Mouse (Mus musculus): ENCODE data around the gene Ctnnb1. TPM values are rescaled to one million over a fixed set of nuclear protein-coding genes. Genes with fewer than 3 reads are reported as not detected.

Gene Ctnnb1
- polyA plus RNA-seq, 1 experiment from 2014 or later = 694 TPM

- H3K27ac ChIP-seq = no peak overlapping the region
- H3K4me3 ChIP-seq = no peak overlapping the region
- 77% methylated on average over 8 of the region's 8 CpGs for WGBS
- H3K4me2 ChIP-seq (replicated peaks) = no peak overlapping the region
- H3K9ac ChIP-seq = no peak overlapping the region
- peaks cover 28% of the 10 kb centered on the region for H3K36me3 ChIP-seq
- H3K9me3 ChIP-seq = no peaks in the 10 kb centered on the region
- no peak for ATAC-seq (ENCODE audit: low FRiP score, low read depth)
- no peaks in the 10 kb centered on the region for H3K27me3 ChIP-seq
- H3K4me1 ChIP-seq = peaks cover 69% of the 10 kb centered on the region
These were observed 17.1 kb downstream of the Ctnnb1 start for GRCm38 (mm10) chr9:120946131-120946530.

DNA sequence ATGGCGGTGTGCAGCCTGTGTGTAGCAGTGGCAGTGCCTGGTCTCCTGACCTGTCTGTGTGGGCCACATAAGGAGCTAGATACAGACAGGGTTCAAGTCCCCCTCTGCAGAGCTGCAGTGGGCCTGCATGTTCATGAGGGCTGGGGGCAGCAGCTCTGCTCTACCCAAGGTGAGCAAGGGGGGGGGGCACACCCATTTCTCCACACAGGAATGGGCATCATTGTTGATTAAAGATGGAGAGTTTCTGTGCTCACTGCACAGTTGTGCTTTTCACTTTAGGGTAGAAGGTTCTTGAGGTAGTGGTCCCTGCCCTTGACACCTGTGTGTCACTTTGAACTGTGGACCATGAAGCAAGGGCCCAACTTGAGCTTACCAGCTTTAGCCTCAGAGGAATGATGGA, 19.8 kb downstream of the Ctnnb1 start:
- no peak overlapping the region for H3K4me3 ChIP-seq
- peaks cover 46% of the 10 kb centered on the region for H3K4me1 ChIP-seq
- H3K9me3 ChIP-seq = no peaks in the 10 kb centered on the region
- H3K4me2 ChIP-seq (replicated peaks) = no peak overlapping the region
- 96% methylated on average over 1 of the region's 1 CpGs for WGBS
- H3K36me3 ChIP-seq = peaks cover 44% of the 10 kb centered on the region
- H3K27ac ChIP-seq = no peak overlapping the region
- no peaks in the 10 kb centered on the region for H3K27me3 ChIP-seq
- H3K9ac ChIP-seq = no peak overlapping the region
- ATAC-seq (ENCODE audit: low FRiP score, low read depth) = no peak

GRCm38 (mm10) chr9:120950761-120951160, 21.7 kb downstream of the Ctnnb1 start:
- peaks cover 64% of the 10 kb centered on the region for H3K36me3 ChIP-seq
- H3K4me2 ChIP-seq (replicated peaks) = no peak overlapping the region
- H3K27me3 ChIP-seq = no peaks in the 10 kb centered on the region
- peaks cover 32% of the 10 kb centered on the region for H3K4me1 ChIP-seq
- no peak for ATAC-seq (ENCODE audit: low FRiP score, low read depth)
- no peak overlapping the region for H3K27ac ChIP-seq
- no peak overlapping the region for H3K9ac ChIP-seq
- 94% methylated on average over 12 of the region's 12 CpGs for WGBS
- H3K9me3 ChIP-seq = no peaks in the 10 kb centered on the region
- no peak overlapping the region for H3K4me3 ChIP-seq

DNA sequence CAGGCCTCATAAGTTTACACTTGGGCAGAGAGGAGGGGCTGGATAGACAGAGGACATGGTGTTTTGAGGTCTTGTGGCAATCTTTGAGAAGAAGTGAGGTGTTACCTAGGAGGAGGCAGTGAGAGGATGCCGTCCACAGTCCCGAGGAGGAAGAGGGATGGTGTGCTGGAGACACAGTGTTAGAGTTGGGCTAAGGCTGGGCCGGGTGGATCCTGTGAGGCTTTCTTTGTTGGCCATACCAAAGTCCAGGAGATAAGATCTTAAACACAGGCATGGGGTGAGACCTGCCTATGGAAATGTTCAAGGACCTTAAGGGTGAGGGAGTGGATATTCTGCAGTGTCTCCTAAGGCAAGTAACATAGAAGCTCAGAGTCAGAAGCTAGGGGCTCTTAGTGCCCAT, 22.9 kb downstream of the Ctnnb1 start:
- H3K4me1 ChIP-seq = peaks cover 21% of the 10 kb centered on the region
- WGBS = 77% methylated on average over 3 of the region's 3 CpGs
- no peak overlapping the region for H3K4me3 ChIP-seq
- no peaks in the 10 kb centered on the region for H3K27me3 ChIP-seq
- no peak for ATAC-seq (ENCODE audit: low FRiP score, low read depth)
- no peak overlapping the region for H3K4me2 ChIP-seq (replicated peaks)
- peaks cover 75% of the 10 kb centered on the region for H3K36me3 ChIP-seq
- no peak overlapping the region for H3K9ac ChIP-seq
- no peak overlapping the region for H3K27ac ChIP-seq
- no peaks in the 10 kb centered on the region for H3K9me3 ChIP-seq

GRCm38 (mm10) chr9:120958051-120958450, 29.0 kb downstream of the Ctnnb1 start:
- no peak for ATAC-seq (ENCODE audit: low FRiP score, low read depth)
- no peak overlapping the region for H3K27ac ChIP-seq
- no peak overlapping the region for H3K4me2 ChIP-seq (replicated peaks)
- H3K9me3 ChIP-seq = no peaks in the 10 kb centered on the region
- 88% methylated on average over 5 of the region's 5 CpGs for WGBS
- no peak overlapping the region for H3K9ac ChIP-seq
- H3K4me3 ChIP-seq = no peak overlapping the region
- no peaks in the 10 kb centered on the region for H3K27me3 ChIP-seq
- peaks cover 11% of the 10 kb centered on the region; the same call in 1 of the 2 replicates for H3K4me1 ChIP-seq
- H3K36me3 ChIP-seq = peaks cover 100% of the 10 kb centered on the region

DNA sequence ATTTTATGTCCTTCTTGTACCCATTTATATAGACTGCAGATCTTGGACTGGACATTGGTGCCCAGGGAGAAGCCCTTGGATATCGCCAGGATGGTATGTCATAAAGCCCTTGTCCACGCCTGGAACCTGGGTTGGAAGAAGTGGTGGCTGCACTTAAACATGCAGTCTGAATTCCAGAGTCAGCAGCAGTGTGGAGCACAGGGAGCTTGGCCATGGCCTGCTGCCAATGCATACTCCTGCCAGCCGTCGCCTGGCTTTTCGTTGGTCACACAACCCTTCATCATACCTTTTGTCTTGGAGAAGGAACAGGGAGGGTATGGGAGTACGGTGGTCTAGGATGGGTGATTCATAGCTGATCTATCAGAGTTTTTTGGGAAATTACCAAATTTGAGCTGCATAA, 29.5 kb downstream of the Ctnnb1 start:
- Histone ChIP-seq H3K4me1 (peaks cover 13% of the 10 kb centered on the region; the same call in 1 of the 2 replicates), H3K9me3 (no peaks in the 10 kb centered on the region), H3K36me3 (peaks cover 100% of the 10 kb centered on the region), H3K9ac (no peak overlapping the region), H3K27me3 (no peaks in the 10 kb centered on the region), H3K4me3 (no peak overlapping the region), H3K4me2 (replicated peaks) (no peak overlapping the region), H3K27ac (no peak overlapping the region)
- no peak for ATAC-seq (ENCODE audit: low FRiP score, low read depth)
- 82% methylated on average over 6 of the region's 6 CpGs for WGBS

DNA sequence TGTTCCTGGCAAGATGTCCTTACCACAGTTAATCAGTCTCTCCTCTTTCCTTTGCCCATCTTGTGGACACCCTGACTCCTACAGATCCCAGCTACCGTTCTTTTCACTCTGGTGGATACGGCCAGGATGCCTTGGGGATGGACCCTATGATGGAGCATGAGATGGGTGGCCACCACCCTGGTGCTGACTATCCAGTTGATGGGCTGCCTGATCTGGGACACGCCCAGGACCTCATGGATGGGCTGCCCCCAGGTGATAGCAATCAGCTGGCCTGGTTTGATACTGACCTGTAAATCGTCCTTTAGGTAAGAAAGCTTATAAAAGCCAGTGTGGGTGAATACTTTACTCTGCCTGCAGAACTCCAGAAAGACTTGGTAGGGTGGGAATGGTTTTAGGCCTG, 30.2 kb downstream of the Ctnnb1 start:
- no peak overlapping the region for H3K4me3 ChIP-seq
- H3K9me3 ChIP-seq = no peaks in the 10 kb centered on the region
- no peaks in the 10 kb centered on the region for H3K27me3 ChIP-seq
- WGBS = 86% methylated on average over 4 of the region's 4 CpGs
- H3K4me1 ChIP-seq = peaks cover 13% of the 10 kb centered on the region; the same call in 1 of the 2 replicates
- no peak overlapping the region for H3K9ac ChIP-seq
- peaks cover 100% of the 10 kb centered on the region for H3K36me3 ChIP-seq
- ATAC-seq (ENCODE audit: low FRiP score, low read depth) = no peak
- no peak overlapping the region for H3K27ac ChIP-seq
- H3K4me2 ChIP-seq (replicated peaks) = no peak overlapping the region

DNA sequence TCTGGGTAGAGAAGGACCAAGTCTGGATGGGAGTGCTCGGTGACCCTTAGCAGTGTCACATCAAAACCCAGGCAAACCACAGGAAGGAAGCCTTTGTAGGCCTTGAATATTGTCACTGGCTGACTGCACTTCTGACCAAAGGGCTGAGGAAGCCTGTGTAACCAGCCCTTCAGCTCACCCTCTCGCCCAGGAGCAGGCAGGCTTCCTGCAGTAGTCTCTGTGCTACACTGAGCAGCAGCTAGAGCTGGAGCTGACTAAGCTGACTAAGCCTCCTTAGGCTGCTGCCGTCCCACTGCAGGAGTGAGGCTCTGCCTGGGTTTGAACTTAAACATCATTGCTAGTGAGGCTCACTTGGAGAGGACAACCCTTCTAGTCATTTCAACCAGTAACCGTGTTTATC, 31.6 kb downstream of the Ctnnb1 start:
- peaks cover 100% of the 10 kb centered on the region for H3K36me3 ChIP-seq
- H3K4me3 ChIP-seq = no peak overlapping the region
- no peak overlapping the region for H3K27ac ChIP-seq
- H3K4me2 ChIP-seq (replicated peaks) = no peak overlapping the region
- peaks cover 13% of the 10 kb centered on the region; the same call in 1 of the 2 replicates for H3K4me1 ChIP-seq
- no peak for ATAC-seq (ENCODE audit: low FRiP score, low read depth)
- 88% methylated on average over 4 of the region's 4 CpGs for WGBS
- H3K9ac ChIP-seq = 0 out of 2 replicates have a peak overlapping the region, but pooled peaks have one; percentile 8
- no peaks in the 10 kb centered on the region for H3K27me3 ChIP-seq
- H3K9me3 ChIP-seq = no peaks in the 10 kb centered on the region

DNA sequence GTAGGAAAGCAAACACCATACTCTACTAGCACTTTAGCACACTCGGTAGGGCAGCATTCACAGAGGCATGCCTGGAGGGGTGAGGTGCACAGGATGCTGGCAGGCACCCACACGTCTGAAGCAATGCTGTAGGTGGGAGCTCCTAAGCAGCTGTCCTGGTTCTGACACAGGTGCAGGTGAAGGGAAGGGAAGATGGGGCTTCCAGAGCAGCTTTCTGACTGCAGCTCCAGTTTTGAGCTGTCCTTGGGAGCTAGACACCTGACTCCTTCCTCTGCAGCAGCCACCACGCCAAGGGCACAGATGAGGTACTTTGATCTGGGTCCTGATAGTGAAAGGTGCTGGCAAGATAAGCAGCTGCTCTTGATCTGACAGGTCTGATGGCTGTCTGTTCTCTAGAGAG, 32.5 kb downstream of the Ctnnb1 start:
- no peak overlapping the region for H3K4me3 ChIP-seq
- 67% methylated on average over 3 of the region's 3 CpGs for WGBS
- H3K4me2 ChIP-seq (replicated peaks) = no peak overlapping the region
- no peak for ATAC-seq (ENCODE audit: low FRiP score, low read depth)
- no peak overlapping the region for H3K27ac ChIP-seq
- H3K4me1 ChIP-seq = peaks cover 13% of the 10 kb centered on the region; the same call in 1 of the 2 replicates
- peaks cover 100% of the 10 kb centered on the region for H3K36me3 ChIP-seq
- no peak overlapping the region for H3K9ac ChIP-seq
- H3K9me3 ChIP-seq = no peaks in the 10 kb centered on the region
- no peaks in the 10 kb centered on the region for H3K27me3 ChIP-seq

- no peaks in the 10 kb centered on the region for H3K27me3 ChIP-seq
- H3K4me2 ChIP-seq (replicated peaks) = no peak overlapping the region
- ATAC-seq (ENCODE audit: low FRiP score, low read depth) = no peak
- peaks cover 13% of the 10 kb centered on the region; the same call in 1 of the 2 replicates for H3K4me1 ChIP-seq
- H3K9me3 ChIP-seq = no peaks in the 10 kb centered on the region
- no peak overlapping the region for H3K4me3 ChIP-seq
- H3K36me3 ChIP-seq = peaks cover 100% of the 10 kb centered on the region
- H3K9ac ChIP-seq = no peak overlapping the region
- 77% methylated on average over 3 of the region's 3 CpGs for WGBS
- H3K27ac ChIP-seq = no peak overlapping the region
These were observed 33.1 kb downstream of the Ctnnb1 start for GRCm38 (mm10) chr9:120961969-120962700.

- no peak overlapping the region for H3K27ac ChIP-seq
These were observed 34.1 kb downstream of the Ctnnb1 start for GRCm38 (mm10) chr9:120963104-120963503.

GRCm38 (mm10) chr9:120963720-120964119, 34.7 kb downstream of the Ctnnb1 start:
- no peaks in the 10 kb centered on the region for H3K9me3 ChIP-seq
- H3K4me1 ChIP-seq = peaks cover 13% of the 10 kb centered on the region; the same call in 1 of the 2 replicates
- 92% methylated on average over 3 of the region's 3 CpGs for WGBS
- ATAC-seq (ENCODE audit: low FRiP score, low read depth) = no peak
- peaks cover 100% of the 10 kb centered on the region for H3K36me3 ChIP-seq
- H3K27ac ChIP-seq = no peak overlapping the region
- H3K4me3 ChIP-seq = no peak overlapping the region
- H3K27me3 ChIP-seq = no peaks in the 10 kb centered on the region
- no peak overlapping the region for H3K9ac ChIP-seq
- no peak overlapping the region for H3K4me2 ChIP-seq (replicated peaks)

More at GRCm38 (mm10) chr9:120963104-120963503, 34.1 kb downstream of the Ctnnb1 start:
- H3K4me2 ChIP-seq (replicated peaks) = no peak overlapping the region
- 83% methylated on average over 4 of the region's 4 CpGs for WGBS
- H3K9ac ChIP-seq = no peak overlapping the region; the same call in 1 of the 2 replicates
- H3K4me3 ChIP-seq = no peak overlapping the region
- H3K9me3 ChIP-seq = no peaks in the 10 kb centered on the region
- H3K4me1 ChIP-seq = peaks cover 13% of the 10 kb centered on the region; the same call in 1 of the 2 replicates
- 0 out of 2 replicates have a peak, but pooled peaks have one; percentile 12 for ATAC-seq (ENCODE audit: low FRiP score, low read depth)
- no peaks in the 10 kb centered on the region for H3K27me3 ChIP-seq
- H3K36me3 ChIP-seq = peaks cover 100% of the 10 kb centered on the region
